Mouse (Mus musculus) v-Abl transformed pro-B cells (cell line): Measurements from ENCODE around the gene Actr3b.

Source experiments
- in situ Hi-C, 2 experiments: fragments of 400-800 bp; cut with MboI; formaldehyde crosslinking; loops; one replicate each; pipeline ENCODE4 v1.15.1; 2025; ENCODE audit not compliant: unreplicated experiment in 2 of 2

Gene Actr3b

GRCm38 (mm10) chr5:25877281-25877680 lies 117.5 kb downstream of the Actr3b start:
- in situ Hi-C loops, result no loop called here

- in situ Hi-C loops, result no loop called here
Measured at GRCm38 (mm10) chr5:25877996-25878395, 118.2 kb downstream of the Actr3b start.

DNA sequence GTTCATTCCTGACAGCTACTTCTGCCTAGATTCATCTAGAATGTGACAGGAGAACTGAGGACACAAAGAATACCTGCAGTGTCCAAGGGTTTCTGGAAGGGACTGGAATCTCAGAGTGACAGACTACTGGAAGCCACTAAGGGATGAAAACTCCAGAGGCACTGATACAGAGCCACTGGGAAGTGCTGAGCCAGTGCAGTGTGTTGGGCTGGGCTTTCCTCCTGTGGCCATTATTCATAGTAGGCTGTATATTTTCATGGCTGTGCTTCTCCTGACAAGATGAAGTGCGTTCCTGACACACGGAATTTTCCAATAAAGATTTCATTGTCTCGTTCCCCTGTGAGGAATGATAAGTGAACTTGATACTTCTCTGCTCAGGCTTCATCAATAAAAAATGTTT lies 126.9 kb downstream of the Actr3b start:
- in situ Hi-C loops, result no loop called here

DNA sequence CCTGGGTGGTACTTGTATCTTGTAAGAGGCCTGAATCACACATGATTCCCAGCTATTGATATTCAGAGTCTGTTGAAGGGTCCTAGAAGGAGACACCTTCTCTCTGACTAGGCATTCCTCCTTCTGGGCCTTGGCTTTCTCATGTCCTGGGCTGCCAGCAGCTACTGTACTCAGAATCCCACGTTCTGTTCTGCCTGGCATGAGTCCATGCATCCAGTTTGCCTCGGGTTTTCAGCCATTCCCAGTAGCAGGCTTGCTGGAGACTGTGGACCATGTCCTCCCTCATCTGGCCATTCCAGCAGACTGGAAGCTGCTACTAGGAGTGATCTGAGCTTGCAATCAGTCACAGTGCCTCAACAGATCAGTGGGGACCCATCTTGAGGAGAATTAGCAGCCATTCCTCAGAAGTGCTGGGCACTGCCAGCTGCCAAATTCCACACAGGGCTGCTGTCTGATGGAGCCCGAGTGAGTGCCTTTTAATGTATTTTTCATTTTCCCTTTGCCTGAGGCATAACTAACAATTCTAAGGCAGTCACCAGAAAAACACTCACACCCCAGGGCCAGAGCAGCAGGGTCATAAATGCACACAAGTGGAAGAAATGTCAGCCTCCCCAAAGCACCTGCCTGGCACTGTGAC lies 130.1 kb downstream of the Actr3b start:
- in situ Hi-C loops, result no loop called here

- in situ Hi-C loops, result no loop called here
Measured at GRCm38 (mm10) chr5:25891321-25891720, 131.5 kb downstream of the Actr3b start.
